Mouse (Mus musculus): ENCODE results near the gene Adam4. TPM values are rescaled to one million over a fixed set of nuclear protein-coding genes. Genes with fewer than 3 reads are reported as not detected.

Adam4 gene
- polyA plus RNA-seq, 1 experiment from 2014 or later = 0.73 TPM

Other genes starting within 250 kb of the Adam4 start
- gene Slc8a3, start 88.8 kb downstream of the Adam4 start, polyA plus RNA-seq (2014; fragmentation: Nextera tagmentation; extraction: Ambion mirVana) = 0.55 and 0.85 TPM in 2 replicates
- 0.34 and 0.56 TPM in 2 replicates for gene Gm4787, start 42.5 kb downstream of the Adam4 start, polyA plus RNA-seq (2014; fragmentation: Nextera tagmentation; extraction: Ambion mirVana)
- 132 and 147 TPM in 2 replicates for gene Cox16, start 63.2 kb upstream of the Adam4 start, polyA plus RNA-seq (2014; fragmentation: Nextera tagmentation; extraction: Ambion mirVana)
- gene Gm20498, start 111.0 kb upstream of the Adam4 start, polyA plus RNA-seq (2014; fragmentation: Nextera tagmentation; extraction: Ambion mirVana) = 27.3 and 30.5 TPM in 2 replicates
- 35.5 and 39.7 TPM in 2 replicates for gene Synj2bp, start 111.0 kb upstream of the Adam4 start, polyA plus RNA-seq (2014; fragmentation: Nextera tagmentation; extraction: Ambion mirVana)
- 0.18 and 0.30 TPM in 2 replicates for gene Adam21, start 146.5 kb upstream of the Adam4 start, polyA plus RNA-seq (2014; fragmentation: Nextera tagmentation; extraction: Ambion mirVana)
- 70.0 and 73.2 TPM in 2 replicates for gene Med6, start 173.1 kb upstream of the Adam4 start, polyA plus RNA-seq (2014; fragmentation: Nextera tagmentation; extraction: Ambion mirVana)
- gene Ttc9, start 209.3 kb upstream of the Adam4 start, polyA plus RNA-seq (2014; fragmentation: Nextera tagmentation; extraction: Ambion mirVana) = 1.3 and 1.4 TPM in 2 replicates

All from intestine, embryonic 14.5 days (tissue).